Mouse (Mus musculus): ENCODE measurements around the gene Guca1b. TPM values are rescaled to one million over a fixed set of nuclear protein-coding genes. Genes with fewer than 3 reads are reported as not detected.

The Guca1b gene
- polyA plus RNA-seq, 2 experiments = 0.44 to 1.2 TPM

DNA sequence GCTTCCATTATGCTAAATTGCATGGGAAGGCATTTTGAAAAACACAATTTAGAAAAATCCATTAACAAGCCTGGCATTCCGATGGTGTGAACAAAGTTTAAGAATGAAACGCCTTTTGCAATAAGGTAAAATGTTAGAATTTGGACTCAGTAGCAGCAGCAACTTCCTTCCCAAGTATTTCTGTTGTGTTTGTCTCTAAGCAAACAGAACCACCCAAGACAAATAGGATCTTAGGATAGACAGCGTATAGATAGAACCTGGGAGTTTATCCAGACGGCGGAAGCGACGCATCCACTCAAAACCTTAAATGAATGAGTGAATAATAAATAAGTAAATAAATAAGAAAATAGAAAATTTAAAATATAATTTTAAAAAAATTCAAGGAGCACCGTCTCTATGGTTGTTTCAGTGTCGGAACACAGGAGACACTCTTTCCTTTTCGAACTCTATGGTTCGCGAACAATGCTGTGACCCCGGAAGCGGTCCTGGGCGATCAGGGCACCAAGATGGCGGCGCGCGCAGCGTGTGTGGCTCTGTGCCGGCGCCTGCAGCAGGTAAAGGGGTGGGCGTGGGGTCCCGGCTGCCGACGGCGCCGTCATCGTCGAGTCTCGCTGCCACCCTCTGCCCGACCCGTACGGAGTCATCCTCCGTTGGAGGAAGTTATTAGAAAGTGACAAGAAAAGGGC is 16.6 kb upstream of the Guca1b start, which contains the start of gene Mrps10:
Gene Mrps10, plus strand, starts transcription at position 487 of the 686 bp plus-strand sequence.
- Histone ChIP-seq H3K27me3 (ENCODE audit: control insufficient read depth, insufficient read depth, low read length) (no peaks in the 10 kb centered on the region), H3K9ac (ENCODE audit: low read depth, low read length, severe bottlenecking) (peak within 1 kb of the TSS; percentile 67), H3K36me3 (ENCODE audit: control insufficient read depth, insufficient read depth, low read length) (peaks cover 15% of the 10 kb centered on the region), H3K9me3 (ENCODE audit: control insufficient read depth, low read length) (no peaks in the 10 kb centered on the region), H3K27ac (replicated peaks; ENCODE audit: low read depth, low read length) (peak within 1 kb of the TSS; percentile 30), H3K4me2 (replicated peaks; ENCODE audit: low read depth, low read length, severe bottlenecking) (peak within 1 kb of the TSS; percentile 69), H3K4me1 (ENCODE audit: control insufficient read depth, insufficient read depth, low read length) (0 out of 2 replicates have a peak, but pooled peaks cover 4% of the 10 kb centered on the region), H3K4me3 (replicated peaks; ENCODE audit: low read length) (peak within 1 kb of the TSS; percentile 66)
- ATAC-seq (ENCODE audit: low FRiP score, low read depth) = peak; percentile 94; the same call in 1 of the 2 replicates
- 4% methylated on average over 35 of the region's 35 CpGs for WGBS
- peak; percentile 53; the same call in 1 of the 2 replicates for TF ChIP-seq POLR2A (IDR thresholded peaks at IDR 0.05; ENCODE audit: borderline replicate concordance, extremely low read depth, insufficient read depth, insufficient read length)
- peak; percentile 96 for DNase-seq (ENCODE audit: low spot score)

GRCm38 (mm10) chr17:47369087-47369443 is 16.1 kb upstream of the Guca1b start:
- H3K9me3 ChIP-seq (ENCODE audit: control insufficient read depth, low read length) = no peaks in the 10 kb centered on the region
- no peaks in the 10 kb centered on the region for H3K27me3 ChIP-seq (ENCODE audit: control insufficient read depth, insufficient read depth, low read length)
- DNase-seq (ENCODE audit: low spot score) = peak; percentile 23
- H3K27ac ChIP-seq (replicated peaks; ENCODE audit: low read depth, low read length) = peak overlapping the region; percentile 30
- peak overlapping the region; percentile 66 for H3K4me3 ChIP-seq (replicated peaks; ENCODE audit: low read length)
- peak overlapping the region; percentile 67 for H3K9ac ChIP-seq (ENCODE audit: low read depth, low read length, severe bottlenecking)
- TF ChIP-seq POLR2A (IDR thresholded peaks at IDR 0.05; ENCODE audit: borderline replicate concordance, extremely low read depth, insufficient read depth, insufficient read length) = 0 out of 2 replicates have a peak, but pooled peaks have one; percentile 5
- 0 out of 2 replicates have a peak, but pooled peaks cover 4% of the 10 kb centered on the region for H3K4me1 ChIP-seq (ENCODE audit: control insufficient read depth, insufficient read depth, low read length)
- H3K4me2 ChIP-seq (replicated peaks; ENCODE audit: low read depth, low read length, severe bottlenecking) = peak overlapping the region; percentile 69
- ATAC-seq (ENCODE audit: low FRiP score, low read depth) = peak; percentile 54; the same call in 1 of the 2 replicates
- WGBS = 2% methylated on average over 20 of the region's 20 CpGs
- peaks cover 20% of the 10 kb centered on the region for H3K36me3 ChIP-seq (ENCODE audit: control insufficient read depth, insufficient read depth, low read length)

GRCm38 (mm10) chr17:47371451-47371850 is 13.7 kb upstream of the Guca1b start:
- Histone ChIP-seq H3K4me3 (replicated peaks; ENCODE audit: low read length) (no peak overlapping the region), H3K4me2 (replicated peaks; ENCODE audit: low read depth, low read length, severe bottlenecking) (no peak overlapping the region), H3K9me3 (ENCODE audit: control insufficient read depth, low read length) (no peaks in the 10 kb centered on the region), H3K36me3 (ENCODE audit: control insufficient read depth, insufficient read depth, low read length) (peaks cover 44% of the 10 kb centered on the region), H3K4me1 (ENCODE audit: control insufficient read depth, insufficient read depth, low read length) (0 out of 2 replicates have a peak, but pooled peaks cover 4% of the 10 kb centered on the region), H3K27ac (replicated peaks; ENCODE audit: low read depth, low read length) (no peak overlapping the region), H3K9ac (ENCODE audit: low read depth, low read length, severe bottlenecking) (no peak overlapping the region), H3K27me3 (ENCODE audit: control insufficient read depth, insufficient read depth, low read length) (no peaks in the 10 kb centered on the region)
- WGBS = 7% methylated on average over 4 of the region's 4 CpGs
- DNase-seq (ENCODE audit: low spot score) (peak; percentile 63), ATAC-seq (ENCODE audit: low FRiP score, low read depth) (no peak)
- TF ChIP-seq POLR2A (IDR thresholded peaks at IDR 0.05; ENCODE audit: borderline replicate concordance, extremely low read depth, insufficient read depth, insufficient read length) = no peak

- Histone ChIP-seq H3K27ac (replicated peaks; ENCODE audit: low read depth, low read length) (no peak overlapping the region), H3K4me3 (replicated peaks; ENCODE audit: low read length) (no peak overlapping the region), H3K36me3 (ENCODE audit: control insufficient read depth, insufficient read depth, low read length) (peaks cover 65% of the 10 kb centered on the region), H3K4me1 (ENCODE audit: control insufficient read depth, insufficient read depth, low read length) (0 out of 2 replicates have a peak, but pooled peaks cover 4% of the 10 kb centered on the region), H3K4me2 (replicated peaks; ENCODE audit: low read depth, low read length, severe bottlenecking) (no peak overlapping the region), H3K9me3 (ENCODE audit: control insufficient read depth, low read length) (no peaks in the 10 kb centered on the region), H3K9ac (ENCODE audit: low read depth, low read length, severe bottlenecking) (no peak overlapping the region), H3K27me3 (ENCODE audit: control insufficient read depth, insufficient read depth, low read length) (no peaks in the 10 kb centered on the region)
- ATAC-seq (ENCODE audit: low FRiP score, low read depth) = no peak
- WGBS = 51% methylated on average over 6 of the region's 6 CpGs
- no peak for TF ChIP-seq POLR2A (IDR thresholded peaks at IDR 0.05; ENCODE audit: borderline replicate concordance, extremely low read depth, insufficient read depth, insufficient read length)
- no peak for DNase-seq (ENCODE audit: low spot score)
These were observed 11.2 kb upstream of the Guca1b start for GRCm38 (mm10) chr17:47373991-47374390.

GRCm38 (mm10) chr17:47376779-47377280 is 8.4 kb upstream of the Guca1b start:
- peaks cover 87% of the 10 kb centered on the region for H3K36me3 ChIP-seq (ENCODE audit: control insufficient read depth, insufficient read depth, low read length)
- ATAC-seq (ENCODE audit: low FRiP score, low read depth) = no peak

More at GRCm38 (mm10) chr17:47376779-47377280, 8.4 kb upstream of the Guca1b start:
- Histone ChIP-seq H3K4me2 (replicated peaks; ENCODE audit: low read depth, low read length, severe bottlenecking) (no peak overlapping the region), H3K4me1 (ENCODE audit: control insufficient read depth, insufficient read depth, low read length) (no peaks in the 10 kb centered on the region), H3K27ac (replicated peaks; ENCODE audit: low read depth, low read length) (no peak overlapping the region), H3K9me3 (ENCODE audit: control insufficient read depth, low read length) (no peaks in the 10 kb centered on the region), H3K9ac (ENCODE audit: low read depth, low read length, severe bottlenecking) (no peak overlapping the region), H3K27me3 (ENCODE audit: control insufficient read depth, insufficient read depth, low read length) (no peaks in the 10 kb centered on the region), H3K4me3 (replicated peaks; ENCODE audit: low read length) (no peak overlapping the region)
- DNase-seq (ENCODE audit: low spot score) = no peak
- no peak for TF ChIP-seq POLR2A (IDR thresholded peaks at IDR 0.05; ENCODE audit: borderline replicate concordance, extremely low read depth, insufficient read depth, insufficient read length)
- 88% methylated on average over 6 of the region's 6 CpGs for WGBS

Data from limb, embryonic 14.5 days (tissue).